Mouse (Mus musculus) adrenal gland, postnatal 36 days (tissue): Measurements from ENCODE around the gene Lrmda. TPM values are rescaled to one million over a fixed set of nuclear protein-coding genes. Genes with fewer than 3 reads are reported as not detected.

Experiments
- DNase-seq, 2 experiments: peaks; one replicate each; pipeline ENCODE4 v3.0.0; 2021; ENCODE audit warnings: mixed read lengths in 1 of 2
- total RNA-seq, 2 experiments: library from RNA; stranded (reverse); gene quantifications; 2 replicates each; pipeline ENCODE4 v1.2.3; 2021

The Lrmda gene
- total RNA-seq, 2 experiments from 2014 or later = 5.2 to 7.2 TPM

DNA sequence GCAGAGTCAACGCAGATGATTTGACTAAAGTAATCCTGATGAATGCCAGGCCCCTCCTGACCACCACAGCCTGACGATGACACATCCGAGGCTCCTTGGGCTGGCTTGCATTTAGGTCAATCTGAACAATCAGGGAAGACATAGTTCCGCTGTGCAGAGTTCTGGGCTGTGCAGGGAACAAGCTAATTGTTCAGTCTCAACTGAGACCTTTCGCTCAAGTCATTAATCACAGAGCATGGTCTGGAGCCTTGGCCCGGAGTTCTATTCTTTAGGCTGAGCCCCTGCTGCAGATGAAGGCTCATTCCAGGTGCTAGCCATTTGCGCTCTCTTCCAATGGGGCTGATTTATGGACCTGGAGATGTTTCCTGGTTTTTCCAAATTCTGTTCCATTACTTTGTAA, 844.6 kb downstream of the Lrmda start:
- no peak for DNase-seq

DNA sequence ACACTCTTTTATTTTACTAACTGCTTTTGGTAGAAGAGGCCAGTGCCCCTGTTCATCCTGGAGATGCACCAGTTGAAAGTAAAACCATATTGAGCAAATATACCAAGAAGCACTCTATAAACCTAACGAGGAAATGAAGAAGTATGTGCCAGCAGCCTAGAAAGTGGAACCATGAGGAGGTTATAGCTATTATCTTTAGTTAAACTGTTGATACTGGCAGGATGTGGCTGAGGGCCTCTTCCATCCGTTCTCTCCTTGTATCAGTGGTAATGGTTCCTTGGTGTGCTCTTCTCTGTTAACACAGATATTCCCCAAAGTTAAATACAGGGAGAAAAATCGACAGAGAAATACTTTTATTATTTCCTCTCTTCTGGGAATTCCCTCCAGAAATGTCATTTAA, 855.1 kb downstream of the Lrmda start:
- no peak for DNase-seq

DNA sequence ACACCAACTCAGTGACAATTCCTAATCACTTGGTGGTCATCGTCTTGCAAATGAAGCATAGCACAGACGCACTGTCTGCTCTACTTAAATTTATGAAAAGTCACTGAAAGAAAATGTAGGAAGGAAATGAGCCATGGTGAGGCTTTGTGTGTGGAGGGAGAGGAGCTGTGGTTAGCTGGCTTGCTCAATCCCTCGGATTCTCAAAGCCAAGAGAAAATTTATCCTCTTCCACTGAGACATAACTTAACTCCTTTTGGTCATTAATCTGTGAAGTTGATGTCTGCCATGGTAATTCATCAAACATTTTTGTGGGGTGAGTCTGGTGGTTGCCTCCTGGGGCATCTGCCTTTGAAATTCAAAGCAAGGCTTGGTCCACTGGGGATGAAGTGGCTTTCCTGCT, 867.7 kb downstream of the Lrmda start:
- peak; percentile 21 to 30 for DNase-seq

DNA sequence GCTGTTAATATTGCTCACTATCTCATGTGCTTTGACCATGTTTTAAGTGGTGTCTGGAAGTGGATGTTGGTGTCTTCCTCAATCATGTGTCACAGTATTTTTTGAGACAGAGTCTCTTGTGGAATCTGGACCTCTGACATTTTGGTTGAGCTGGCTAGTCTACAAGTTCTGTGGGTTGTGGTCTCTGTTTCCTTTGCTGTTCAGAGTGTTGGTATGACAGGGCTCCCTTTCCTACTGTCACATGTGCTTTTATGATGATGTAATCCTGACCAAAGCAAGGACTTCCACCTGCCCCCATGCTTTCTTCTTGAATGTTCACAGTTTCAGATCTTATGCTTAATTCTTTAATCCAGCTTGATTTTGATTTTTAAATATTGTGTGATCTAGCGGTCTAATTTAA, 879.8 kb downstream of the Lrmda start:
- DNase-seq = no peak

DNA sequence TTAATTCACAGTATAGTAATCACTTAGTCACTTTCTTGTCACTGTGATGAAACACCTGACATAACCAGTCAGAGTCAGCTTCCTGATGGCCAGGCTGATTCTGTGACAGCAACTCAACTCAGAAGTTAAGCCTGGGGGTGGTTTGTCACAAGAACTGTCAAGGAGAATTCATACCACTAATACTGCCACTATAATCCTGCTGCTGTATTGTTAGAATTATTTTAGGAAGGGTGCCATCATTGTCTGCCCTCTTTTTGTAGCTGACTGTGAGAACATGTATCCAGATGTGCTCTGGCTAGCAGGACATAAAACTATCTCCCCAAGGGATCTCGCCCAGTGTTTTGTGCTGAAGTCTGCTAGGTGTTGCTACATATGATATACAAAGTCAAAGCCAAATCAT, 882.6 kb downstream of the Lrmda start:
- DNase-seq = no peak

DNA sequence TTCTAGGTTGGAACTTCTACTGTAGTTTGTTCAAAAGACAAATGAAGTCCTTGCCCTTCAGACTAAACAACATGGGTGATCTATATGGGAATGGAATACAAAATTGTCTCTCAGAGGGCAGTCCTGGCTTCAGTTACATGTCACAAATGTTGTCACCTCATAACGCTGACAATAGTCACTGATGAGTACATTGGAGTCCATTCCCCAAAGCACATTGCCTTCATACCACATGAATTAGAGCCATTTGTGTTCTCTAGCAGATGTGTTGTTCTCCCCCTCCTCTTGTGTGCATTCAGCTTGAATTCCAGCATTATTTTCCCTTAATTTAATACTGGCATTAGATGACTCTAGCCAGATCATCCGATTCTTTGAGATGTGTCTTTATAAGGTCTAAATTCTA, 883.4 kb downstream of the Lrmda start:
- DNase-seq = no peak

DNA sequence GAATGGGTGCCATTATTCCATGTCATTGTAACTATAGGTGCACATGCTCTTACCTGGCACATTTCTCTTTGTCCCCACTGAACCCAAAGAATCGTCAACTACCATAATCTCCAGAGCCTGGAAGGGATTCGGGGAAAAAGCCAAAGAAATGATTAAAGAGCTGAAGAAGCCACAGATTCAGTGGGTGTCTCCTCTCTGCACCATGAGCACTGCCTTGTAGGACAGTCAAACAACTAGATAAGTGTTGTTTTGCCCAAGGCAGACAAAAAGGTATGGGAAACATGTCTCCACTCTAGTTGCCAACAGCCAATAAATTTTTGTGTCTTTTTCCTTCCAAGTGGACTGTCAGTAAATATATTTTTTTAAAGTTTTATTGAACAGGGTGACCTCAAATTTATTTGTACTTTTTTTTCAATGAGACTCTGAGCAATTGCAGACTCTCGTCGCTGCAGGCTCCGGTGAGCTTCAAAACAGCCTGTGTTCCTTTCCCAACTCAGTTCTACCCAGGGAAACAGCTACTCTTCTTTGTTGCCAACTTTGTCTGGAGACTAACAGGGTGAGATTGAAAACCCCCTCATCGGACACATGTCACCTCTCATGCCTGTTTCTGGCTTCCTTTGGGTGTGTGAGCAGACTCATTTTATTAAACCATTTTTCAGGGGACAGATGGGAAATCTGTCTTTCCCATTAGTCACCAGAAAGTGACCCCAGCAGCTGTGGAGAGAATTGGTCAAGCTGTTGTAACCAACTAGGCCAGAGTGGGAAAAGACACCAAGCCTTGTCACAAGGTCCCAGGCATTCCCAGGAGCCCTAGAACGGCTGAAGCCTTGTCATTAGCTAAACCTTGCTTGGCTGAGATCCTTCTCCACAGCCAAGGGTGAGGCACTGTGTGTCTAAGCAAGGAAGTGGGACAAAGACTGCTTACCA, 886.5 kb downstream of the Lrmda start:
- DNase-seq = peak; percentile 12 to 22

DNA sequence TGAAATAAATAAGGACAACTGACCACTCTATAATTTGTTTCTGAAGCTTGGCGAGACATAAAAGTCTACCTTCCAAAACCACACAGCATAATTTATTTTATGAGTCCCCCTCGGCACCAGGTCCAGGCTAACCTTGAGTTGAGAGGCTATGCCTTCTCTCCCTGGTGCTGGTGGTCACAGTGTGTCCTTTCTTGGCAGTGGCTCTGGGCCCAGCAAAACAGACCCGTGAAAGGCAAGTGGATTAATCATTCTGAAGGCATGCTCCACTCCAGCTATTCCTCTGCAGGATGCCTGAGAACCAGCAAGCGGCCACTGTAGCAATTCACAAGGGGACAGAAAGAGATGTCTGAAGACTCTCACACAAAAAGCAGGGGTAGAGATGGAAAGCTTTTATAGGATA, 887.2 kb downstream of the Lrmda start:
- DNase-seq = peak; percentile 41 to 74

DNA sequence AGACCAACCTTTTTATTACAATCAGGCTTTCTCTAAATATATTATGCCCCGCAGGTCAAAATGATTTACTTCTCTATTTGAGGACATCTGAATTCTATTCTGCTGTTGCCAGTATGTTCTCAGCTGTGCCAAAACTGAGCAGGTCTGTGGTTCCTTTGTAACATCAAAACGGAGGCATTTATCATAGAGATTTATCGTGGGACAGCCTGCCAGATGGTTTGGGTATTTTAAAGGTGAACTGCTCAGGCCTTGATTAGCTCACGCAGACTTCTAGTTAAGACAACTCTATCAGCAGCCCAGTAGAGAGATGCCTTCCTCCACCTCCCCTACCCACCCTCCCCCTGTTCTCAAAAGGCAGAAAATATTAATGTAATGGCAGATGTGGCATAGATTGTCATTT, 887.7 kb downstream of the Lrmda start:
- peak; percentile 13 to 37 for DNase-seq

DNA sequence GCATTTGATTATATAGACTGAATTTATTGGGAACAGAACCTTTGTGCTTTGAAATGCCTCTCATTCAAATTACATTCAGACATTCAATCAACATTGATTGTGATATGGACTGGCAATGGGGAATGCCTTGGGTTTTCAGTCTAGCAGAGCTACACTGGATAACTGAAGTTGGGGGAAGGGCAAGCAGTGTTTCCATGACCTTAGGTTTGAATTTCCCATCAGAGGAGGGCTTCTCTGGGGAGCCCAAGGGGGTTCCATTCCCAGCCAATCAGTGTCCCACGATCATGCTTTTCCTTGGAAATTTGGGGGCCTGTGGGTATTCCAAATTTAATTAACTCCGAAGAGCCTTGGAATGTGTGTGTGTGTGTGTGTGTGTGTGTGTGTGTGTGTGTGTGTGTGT, 888.5 kb downstream of the Lrmda start:
- DNase-seq = no peak

DNA sequence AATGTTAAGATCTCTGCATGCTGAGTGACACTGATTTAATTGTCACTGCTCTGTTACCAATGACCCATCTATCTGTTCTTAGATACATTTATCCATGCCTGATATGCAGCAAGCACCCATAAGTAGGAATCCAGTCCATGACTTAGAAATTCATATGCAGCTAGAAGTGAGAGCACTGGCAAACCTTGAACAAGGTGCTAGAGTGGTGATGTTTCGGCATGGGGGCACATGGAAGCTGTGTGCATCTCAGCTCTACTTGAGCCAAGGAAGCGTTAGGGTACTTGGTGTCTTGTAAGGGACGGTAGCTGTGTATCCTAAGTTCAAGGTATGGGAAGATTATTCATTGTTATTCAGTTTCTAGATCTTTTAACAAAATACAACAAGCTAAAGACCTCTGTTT, 896.0 kb downstream of the Lrmda start:
- DNase-seq = no peak

DNA sequence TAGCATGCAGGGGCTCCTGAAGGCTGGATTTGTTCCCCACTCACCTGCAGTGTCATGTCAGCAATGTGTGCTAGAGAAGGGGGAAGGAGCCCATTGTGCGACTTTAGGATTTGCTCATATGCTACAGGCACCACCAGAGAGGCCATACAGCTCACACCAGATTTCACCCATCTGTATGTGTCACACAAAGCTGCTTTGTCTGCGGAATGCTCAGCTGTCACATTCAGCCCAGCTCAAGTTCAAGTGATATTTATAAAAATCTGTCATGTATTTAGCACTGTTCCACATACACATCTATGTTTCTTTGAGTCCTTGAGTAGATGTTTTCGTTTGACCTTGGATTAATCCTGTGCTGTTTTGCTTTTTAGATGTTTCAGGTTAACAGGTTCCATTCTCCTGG, 899.0 kb downstream of the Lrmda start:
- DNase-seq = no peak

DNA sequence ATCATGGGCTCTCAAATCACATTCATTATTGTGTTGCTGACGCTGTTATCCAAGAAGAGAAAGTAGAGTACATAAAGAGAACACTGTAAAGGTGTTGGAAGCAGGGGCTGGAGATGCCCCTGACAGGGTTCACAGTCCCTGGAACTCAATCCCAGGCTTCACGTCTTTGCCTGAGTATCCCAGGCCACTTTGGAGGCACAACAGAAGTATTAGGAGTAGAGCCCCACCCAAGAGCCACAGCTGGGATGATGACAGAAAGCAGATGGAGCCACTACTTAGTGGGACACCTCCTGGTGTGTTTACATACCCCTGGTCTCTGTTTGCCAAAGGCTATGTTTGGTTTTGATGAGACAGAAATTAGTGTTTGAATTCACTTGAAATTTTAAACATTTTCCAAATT, 899.4 kb downstream of the Lrmda start:
- no peak for DNase-seq

DNA sequence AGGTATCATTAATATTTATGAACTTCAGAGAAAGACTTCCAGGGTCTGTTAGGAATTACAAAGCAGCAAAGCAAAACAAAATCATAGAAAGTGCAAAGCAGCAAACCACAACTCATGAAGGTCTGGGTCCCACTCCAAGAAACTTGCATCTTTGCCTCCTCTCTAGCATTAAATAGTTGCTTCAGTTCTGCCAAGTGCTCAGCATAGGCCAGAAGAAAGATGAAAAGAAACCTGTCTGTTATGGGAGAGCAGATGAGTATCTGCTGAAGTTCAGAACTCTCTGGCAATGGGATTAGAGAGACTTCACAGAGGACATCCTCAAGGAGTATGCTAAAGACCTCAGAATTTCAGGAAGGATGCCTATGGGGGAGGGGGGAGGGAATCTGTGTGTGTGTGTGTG, 901.6 kb downstream of the Lrmda start:
- DNase-seq = no peak

DNA sequence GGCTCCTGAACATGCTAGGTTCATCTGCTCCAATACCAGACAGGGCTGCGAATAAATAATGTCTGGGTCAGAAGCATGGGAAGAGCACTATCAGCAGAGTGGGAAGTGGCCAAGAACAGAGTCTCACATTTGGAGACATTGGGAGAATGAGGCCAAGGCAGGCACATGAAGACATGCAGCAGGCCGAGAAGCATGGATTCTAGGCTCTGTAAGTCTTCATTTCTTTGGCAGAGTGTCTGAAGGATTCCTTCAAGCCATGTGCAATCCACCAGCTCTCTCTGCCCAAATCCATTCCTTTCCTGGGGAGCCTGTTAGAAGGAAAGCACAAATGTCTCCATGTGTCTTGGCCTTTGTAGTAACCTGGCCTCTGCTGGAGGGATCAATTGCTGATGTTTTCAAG, 902.3 kb downstream of the Lrmda start:
- no peak for DNase-seq

DNA sequence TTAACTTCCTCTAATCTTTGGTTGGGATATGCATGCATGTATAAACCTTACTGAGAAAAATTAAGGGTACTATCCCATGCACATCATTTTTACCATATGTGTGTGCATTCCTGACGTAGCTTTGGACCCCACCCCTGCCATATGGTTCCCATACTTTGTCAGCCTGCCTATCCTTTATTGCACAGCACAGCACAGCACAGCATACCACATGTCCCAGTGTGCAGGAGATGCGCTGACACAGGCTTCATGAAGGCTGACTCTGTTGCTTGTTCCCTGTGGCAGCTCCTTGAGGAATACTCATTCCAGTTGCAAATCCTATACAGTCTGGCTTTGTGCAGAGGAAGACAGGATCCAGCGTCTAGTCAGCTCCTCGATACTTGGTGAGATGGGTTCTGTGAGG, 903.1 kb downstream of the Lrmda start:
- DNase-seq = no peak

DNA sequence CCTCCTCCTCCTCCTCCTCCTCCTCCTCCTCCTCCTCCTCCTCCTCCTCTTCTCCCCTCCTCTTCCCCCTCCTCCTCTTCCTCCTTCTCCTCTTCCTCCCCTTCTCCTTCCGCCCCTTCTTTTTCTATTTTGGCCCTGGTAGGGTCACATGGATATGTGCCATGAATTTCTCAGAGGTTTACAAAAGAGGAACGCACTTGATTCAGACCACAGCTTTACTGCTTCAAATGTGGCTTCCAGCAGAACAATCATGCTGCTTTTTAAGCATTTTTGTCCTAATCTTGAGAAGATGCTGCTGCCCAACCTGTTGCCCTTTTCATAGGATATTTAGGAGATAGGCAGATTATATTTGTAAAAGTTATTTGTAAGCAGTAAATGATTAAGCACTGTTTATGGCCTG, 903.7 kb downstream of the Lrmda start:
- no peak for DNase-seq

DNA sequence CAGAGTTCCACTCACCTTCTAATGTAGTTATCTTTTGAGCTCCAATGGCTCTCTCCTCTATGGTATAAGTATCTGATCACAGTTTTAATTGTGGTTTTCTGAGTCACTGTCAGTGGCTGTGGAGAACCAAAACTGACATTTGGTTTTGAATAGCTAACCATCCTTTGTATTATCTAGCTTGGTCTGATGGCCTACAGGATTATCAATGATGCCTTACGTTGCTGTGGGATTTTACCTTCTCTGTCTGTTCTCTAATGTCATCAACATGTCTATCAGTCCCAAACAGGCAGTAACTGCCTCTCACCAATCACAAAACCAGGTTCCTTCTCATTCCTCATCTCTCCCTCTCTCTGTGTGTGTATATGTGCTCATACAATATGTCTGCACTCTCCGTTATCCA, 908.8 kb downstream of the Lrmda start:
- DNase-seq = no peak

DNA sequence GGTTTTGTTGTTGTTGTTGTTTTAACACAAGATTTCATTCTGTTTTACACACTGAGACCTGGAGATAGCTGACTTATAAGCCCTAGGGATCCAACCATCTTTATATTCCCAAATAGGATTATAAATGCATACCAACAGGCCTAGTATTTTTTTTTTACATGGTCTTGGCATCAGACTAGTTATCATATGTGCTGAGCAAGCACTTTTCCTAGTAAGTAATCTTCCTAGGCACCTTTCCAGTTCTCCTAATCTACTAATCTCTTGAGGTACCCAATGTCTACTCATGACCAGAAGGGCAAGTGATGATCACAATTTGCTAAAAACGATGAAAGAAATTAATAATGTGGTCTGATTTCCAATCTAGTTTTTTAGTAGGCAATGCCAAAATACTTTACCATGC, 909.2 kb downstream of the Lrmda start:
- no peak for DNase-seq

DNA sequence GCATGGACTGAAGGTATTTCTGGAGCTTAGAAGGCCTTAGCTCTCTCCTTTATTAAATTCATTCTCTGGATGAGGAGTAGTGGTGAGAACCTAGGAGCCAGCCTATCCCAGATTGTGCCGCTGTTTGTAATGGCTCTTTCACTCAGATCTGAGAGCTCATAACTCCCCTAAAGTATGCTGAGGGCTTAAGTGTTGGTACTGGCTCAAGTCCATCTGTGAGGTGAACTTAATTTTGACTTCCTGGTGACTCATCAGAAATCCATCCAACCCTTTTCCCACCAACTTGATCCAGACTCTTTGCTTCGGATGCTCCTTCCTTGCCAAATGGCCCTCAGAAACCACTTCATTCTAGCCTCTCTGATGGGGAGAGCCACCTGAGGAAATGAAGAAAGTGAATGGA, 910.1 kb downstream of the Lrmda start:
- no peak for DNase-seq

DNA sequence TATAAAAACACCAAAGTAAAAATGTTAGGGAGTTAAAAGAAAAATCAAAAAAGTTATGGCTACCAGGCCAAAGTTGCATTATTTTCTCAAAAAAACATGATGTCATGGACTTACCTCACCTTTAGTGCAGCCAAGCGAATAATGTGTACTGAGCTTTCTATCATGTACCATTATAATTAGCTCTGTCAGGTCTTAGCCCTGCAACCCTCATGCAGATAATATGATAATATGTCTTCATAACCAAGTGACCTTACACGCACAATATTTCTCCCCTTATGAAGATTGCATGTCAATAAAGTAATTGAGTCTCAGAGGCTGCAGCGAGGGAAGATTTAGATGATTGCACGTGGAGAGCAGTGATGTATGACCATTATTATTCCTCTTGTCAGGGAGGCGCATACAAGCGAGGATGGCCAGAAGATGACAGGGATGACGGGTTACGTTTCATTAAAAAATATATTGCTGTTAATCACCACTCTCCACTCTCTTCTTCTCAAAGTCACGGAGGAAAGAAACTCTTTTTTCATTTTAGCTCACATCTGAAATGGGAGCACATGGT, 911.1 kb downstream of the Lrmda start:
- DNase-seq = no peak

DNA sequence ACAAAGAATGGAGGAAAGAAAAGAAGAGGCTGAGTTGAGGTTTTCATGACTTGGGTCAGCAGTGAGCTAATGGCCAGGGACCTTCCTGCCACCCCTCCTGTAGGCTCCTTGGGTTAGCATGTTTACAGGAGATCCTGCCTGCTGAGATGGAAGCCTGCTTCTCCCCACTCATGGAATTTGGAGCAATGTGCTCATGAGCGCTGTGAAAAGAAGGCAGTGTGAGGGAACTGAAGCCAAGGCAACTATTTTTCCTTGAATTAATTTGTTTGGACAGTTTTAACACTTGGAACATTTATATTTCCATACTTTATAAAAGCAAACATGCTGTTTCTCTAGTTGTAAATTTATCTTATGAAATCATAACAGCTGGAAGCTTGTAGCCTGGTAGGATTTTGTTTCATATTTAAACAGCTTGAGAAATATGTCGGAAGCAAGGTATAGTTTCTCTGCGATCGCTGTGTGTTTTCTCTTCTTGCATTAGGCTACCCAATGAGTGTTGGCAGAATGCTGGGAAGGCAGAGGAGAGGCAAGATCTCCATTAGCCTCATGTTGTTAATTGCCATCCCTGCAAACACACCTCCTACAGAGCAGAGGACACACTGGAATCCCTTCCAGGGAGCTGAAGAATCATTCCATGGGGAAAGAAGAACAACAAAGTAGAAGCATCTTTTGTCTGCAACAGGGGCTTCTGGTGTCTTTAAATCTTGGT, 911.8 kb downstream of the Lrmda start:
- no peak for DNase-seq

DNA sequence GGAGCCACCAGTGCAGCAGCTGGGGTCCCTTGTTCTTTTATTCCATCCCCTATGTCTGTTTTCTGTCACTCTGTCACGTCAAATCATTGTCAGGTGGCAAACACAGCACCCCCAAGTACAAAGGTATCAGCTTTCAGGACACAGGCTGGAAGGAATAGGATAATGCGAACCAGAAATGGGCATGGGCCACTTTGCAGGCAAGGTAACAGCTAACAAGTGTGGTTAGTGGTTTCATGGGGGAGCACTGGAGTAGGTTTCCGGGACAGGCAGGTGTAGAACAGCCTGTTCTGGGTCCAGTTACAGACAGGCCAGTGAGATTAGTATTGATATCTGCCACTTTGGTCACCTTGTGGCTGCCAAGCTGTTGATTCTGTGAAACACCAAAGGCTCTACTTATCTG, 917.2 kb downstream of the Lrmda start:
- DNase-seq = no peak
